11 mouse cellular contexts compared by ENCODE assay signal in genomic region chr1:62175013-62175640, GRCm38 (mm10).
A peak's percentile ranks its signal among the peaks of the same experiment; 100 is the strongest.
DNase-seq lines count a peak whose midpoint lies in the region; ATAC-seq and TF ChIP-seq lines count a peak whose summit lies in the region.
"Had no signal": no experiment of that assay in that cellular context is flagged by ENCODE, and none has a peak within 500 bp of the region (broad histone marks: within the 10 kb centered on the region; RNA-seq: fewer than 3 reads in every experiment).

No protein-coding gene starts in this region.

- H3K9me3 ChIP-seq in CH12.LX (replicated peaks; ENCODE audit: low read length), result no peaks in the 10 kb centered on the region
- no peaks in the 10 kb centered on the region for H3K9me3 ChIP-seq in lung, embryonic 15.5 days
- H3K9me3 ChIP-seq in midbrain, embryonic 16.5 days (replicated peaks; ENCODE audit: control insufficient read depth, low read length, poor library complexity, severe bottlenecking), result no peaks in the 10 kb centered on the region
- no peaks in the 10 kb centered on the region for H3K9me3 ChIP-seq in hindbrain, embryonic 13.5 days
- H3K9me3 ChIP-seq: embryonic facial prominence, embryonic 13.5 days; liver, embryonic 13.5 days had no signal

- intact Hi-C loops in heart, postnatal 25 days (cut with DNase I), result loop anchor here (10.0 kb wide), 1 partner anchor 530 kb away; the partner anchor contains the start of gene Nrp2

- ATAC-seq in lung, embryonic 15.5 days (ENCODE audit: borderline replicate concordance, extremely low read depth, low FRiP score, low TSS enrichment), result no peak
- ATAC-seq in midbrain, embryonic 16.5 days, result no peak
- no peak for ATAC-seq in hindbrain, embryonic 13.5 days (ENCODE audit: low FRiP score)

- no peak overlapping the region for H3K27ac ChIP-seq in CH12.LX (ENCODE audit: insufficient read depth, low read depth)
- peak overlapping the region; percentile 48 for H3K27ac ChIP-seq in lung, embryonic 15.5 days
- H3K27ac ChIP-seq in midbrain, embryonic 16.5 days (ENCODE audit: low read length), result no peak overlapping the region
- no peak overlapping the region for H3K27ac ChIP-seq in hindbrain, embryonic 13.5 days
- H3K27ac ChIP-seq: embryonic facial prominence, embryonic 13.5 days; liver, embryonic 13.5 days had no signal

- in situ Hi-C loops in CH12.LX (cut with MboI; ENCODE audit: low pct_ligation_motif_present, low pct_unique_long_range_greater_than_20kb, low sequenced_read_pairs), result loop anchor here (25.0 kb wide), 1 partner anchor 537 kb away; the partner anchor contains the start of gene Nrp2

- TF ChIP-seq RAD21 in CH12.LX (IDR thresholded peaks at IDR 0.05; ENCODE audit: low read depth, low read length), result no peak

- WGBS in lung, embryonic 15.5 days, result 32% methylated on average over 1 of the region's 1 CpGs
- WGBS in midbrain, embryonic 16.5 days, result 89% methylated on average over 1 of the region's 1 CpGs
- WGBS in hindbrain, embryonic 13.5 days, result 82% methylated on average over 1 of the region's 1 CpGs

- no peak for TF ChIP-seq EP300 in CH12.LX (IDR thresholded peaks at IDR 0.05; ENCODE audit: low read length)

- no peak for TF ChIP-seq CTCF in CH12.LX (conservative IDR thresholded peaks at IDR 0.05 in 1 of 2, IDR thresholded peaks at IDR 0.05 in 1 of 2; ENCODE audit: low read depth in 2 of 2, low read length in 2 of 2)

- H3K9ac ChIP-seq in CH12.LX (ENCODE audit: insufficient read depth, low read depth), result no peak overlapping the region
- H3K9ac ChIP-seq in lung, embryonic 15.5 days, result no peak overlapping the region
- no peak overlapping the region for H3K9ac ChIP-seq in midbrain, embryonic 16.5 days (ENCODE audit: low read depth, low read length)
- no peak overlapping the region for H3K9ac ChIP-seq in hindbrain, embryonic 13.5 days
- H3K9ac ChIP-seq: embryonic facial prominence, embryonic 13.5 days; liver, embryonic 13.5 days had no signal

- dilution Hi-C loops in CH12.LX (cut with MboI; ENCODE audit: extremely low pct_ligation_motif_present, extremely low pct_unique_long_range_greater_than_20kb, low sequenced_read_pairs), result no loop called here

- H3K4me3 ChIP-seq in CH12.LX (replicated peaks in 1 of 3; ENCODE audit: low read depth in 2 of 3, low read length in 2 of 3, poor library complexity in 1 of 3), result no peak overlapping the region
- H3K4me3 ChIP-seq in lung, embryonic 15.5 days, result no peak overlapping the region
- H3K4me3 ChIP-seq in midbrain, embryonic 16.5 days (ENCODE audit: low read depth, low read length), result no peak overlapping the region
- no peak overlapping the region for H3K4me3 ChIP-seq in hindbrain, embryonic 13.5 days
- H3K4me3 ChIP-seq: embryonic facial prominence, embryonic 13.5 days; liver, embryonic 13.5 days had no signal

- no peaks in the 10 kb centered on the region for H3K79me2 ChIP-seq in CH12.LX (replicated peaks; ENCODE audit: control insufficient read depth, extremely low read depth, insufficient read depth, poor library complexity, severe bottlenecking)

- peak; percentile 13 for DNase-seq in heart, adult 8-10 months (ENCODE audit: low spot score)
- DNase-seq in heart, postnatal 25 days (ENCODE audit: low spot score), result no peak
- peak; percentile 13 for DNase-seq in CH12.LX (ENCODE audit: extremely low read depth)
- DNase-seq in fibroblast of lung, adult 2 months (ENCODE audit: low read depth), result peak; percentile 79
- no peak for DNase-seq in embryo, embryonic 9.5 days (ENCODE audit: extremely low spot score)
- DNase-seq: layer of hippocampus, adult 9-11 months; liver, embryonic 13.5 days had no signal

- TF ChIP-seq POLR2A in CH12.LX (IDR thresholded peaks at IDR 0.05; ENCODE audit: low read depth, low read length), result no peak

- H3K27me3 ChIP-seq in CH12.LX (replicated peaks), result no peaks in the 10 kb centered on the region
- no peaks in the 10 kb centered on the region for H3K27me3 ChIP-seq in lung, embryonic 15.5 days
- H3K27me3 ChIP-seq in midbrain, embryonic 16.5 days (ENCODE audit: control insufficient read depth, insufficient read depth, low read depth, low read length), result no peaks in the 10 kb centered on the region
- no peaks in the 10 kb centered on the region for H3K27me3 ChIP-seq in hindbrain, embryonic 13.5 days
- H3K27me3 ChIP-seq: embryonic facial prominence, embryonic 13.5 days; liver, embryonic 13.5 days had no signal

- peaks cover 2 to 13% of the 10 kb centered on the region in 2 experiments; a peak in 1 of 4 replicates for H3K4me1 ChIP-seq in CH12.LX (ENCODE audit: control insufficient read depth in 1 of 2, insufficient read depth in 2 of 2)
- peaks cover 7% of the 10 kb centered on the region; the same call in 1 of the 2 replicates for H3K4me1 ChIP-seq in lung, embryonic 15.5 days
- 0 out of 2 replicates have a peak, but pooled peaks cover 3% of the 10 kb centered on the region for H3K4me1 ChIP-seq in midbrain, embryonic 16.5 days (ENCODE audit: control insufficient read depth, insufficient read depth, low read length)
- 0 out of 2 replicates have a peak, but pooled peaks cover 6% of the 10 kb centered on the region for H3K4me1 ChIP-seq in hindbrain, embryonic 13.5 days (replicated peaks)
- H3K4me1 ChIP-seq: embryonic facial prominence, embryonic 13.5 days; liver, embryonic 13.5 days had no signal

- no peaks in the 10 kb centered on the region for H3K36me3 ChIP-seq in CH12.LX (replicated peaks in 1 of 2; ENCODE audit: control insufficient read depth in 1 of 2, insufficient read depth in 1 of 2, low read length in 1 of 2)
- H3K36me3 ChIP-seq in lung, embryonic 15.5 days, result no peaks in the 10 kb centered on the region
- H3K36me3 ChIP-seq in midbrain, embryonic 16.5 days (ENCODE audit: control insufficient read depth, insufficient read depth, low read length), result no peaks in the 10 kb centered on the region
- no peaks in the 10 kb centered on the region for H3K36me3 ChIP-seq in hindbrain, embryonic 13.5 days
- H3K36me3 ChIP-seq: embryonic facial prominence, embryonic 13.5 days; liver, embryonic 13.5 days had no signal

- no peak overlapping the region; the same call in 1 of the 2 replicates for H3K4me2 ChIP-seq in CH12.LX (ENCODE audit: insufficient read depth, low read depth, poor library complexity, severe bottlenecking)
- no peak overlapping the region for H3K4me2 ChIP-seq in lung, embryonic 15.5 days
- no peak overlapping the region for H3K4me2 ChIP-seq in midbrain, embryonic 16.5 days (ENCODE audit: low read length)
- H3K4me2 ChIP-seq in hindbrain, embryonic 13.5 days, result no peak overlapping the region
- H3K4me2 ChIP-seq: embryonic facial prominence, embryonic 13.5 days; liver, embryonic 13.5 days had no signal

TF ChIP-seq in CH12.LX, 34 proteins besides CTCF, POLR2A, EP300 and RAD21:
- TF ChIP-seq CHD1 (IDR thresholded peaks at IDR 0.05; ENCODE audit: low read depth, low read length) (no peak), MEF2A (IDR thresholded peaks at IDR 0.05; ENCODE audit: borderline replicate concordance, low read depth, low read length) (0 out of 2 replicates have a peak, but pooled peaks have one; percentile 22), ETS1 (conservative IDR thresholded peaks at IDR 0.05; ENCODE audit: low read depth, low read length) (peak; percentile 47), MAFK (IDR thresholded peaks at IDR 0.05; ENCODE audit: insufficient replicate concordance, low read length) (peak; percentile 82)

Comparison
In these comparisons a context has a peak if more than half of its experiments do, and no peak if none do; other contexts are left out.
1. DNase-seq: peak in heart, adult 8-10 months (single experiment), CH12.LX (single experiment) and fibroblast of lung, adult 2 months (single experiment); none in heart, postnatal 25 days (single experiment) and embryo, embryonic 9.5 days (single experiment).